Mouse (Mus musculus) cerebellum, postnatal 25 days (tissue): ENCODE data around the gene Rgl2.

Experiments used
- DNase-seq, 2 experiments: peaks; one replicate each; pipeline ENCODE4 v3.0.0; 2021; ENCODE audit warnings: mixed read lengths in 2 of 2

Gene Rgl2

DNA sequence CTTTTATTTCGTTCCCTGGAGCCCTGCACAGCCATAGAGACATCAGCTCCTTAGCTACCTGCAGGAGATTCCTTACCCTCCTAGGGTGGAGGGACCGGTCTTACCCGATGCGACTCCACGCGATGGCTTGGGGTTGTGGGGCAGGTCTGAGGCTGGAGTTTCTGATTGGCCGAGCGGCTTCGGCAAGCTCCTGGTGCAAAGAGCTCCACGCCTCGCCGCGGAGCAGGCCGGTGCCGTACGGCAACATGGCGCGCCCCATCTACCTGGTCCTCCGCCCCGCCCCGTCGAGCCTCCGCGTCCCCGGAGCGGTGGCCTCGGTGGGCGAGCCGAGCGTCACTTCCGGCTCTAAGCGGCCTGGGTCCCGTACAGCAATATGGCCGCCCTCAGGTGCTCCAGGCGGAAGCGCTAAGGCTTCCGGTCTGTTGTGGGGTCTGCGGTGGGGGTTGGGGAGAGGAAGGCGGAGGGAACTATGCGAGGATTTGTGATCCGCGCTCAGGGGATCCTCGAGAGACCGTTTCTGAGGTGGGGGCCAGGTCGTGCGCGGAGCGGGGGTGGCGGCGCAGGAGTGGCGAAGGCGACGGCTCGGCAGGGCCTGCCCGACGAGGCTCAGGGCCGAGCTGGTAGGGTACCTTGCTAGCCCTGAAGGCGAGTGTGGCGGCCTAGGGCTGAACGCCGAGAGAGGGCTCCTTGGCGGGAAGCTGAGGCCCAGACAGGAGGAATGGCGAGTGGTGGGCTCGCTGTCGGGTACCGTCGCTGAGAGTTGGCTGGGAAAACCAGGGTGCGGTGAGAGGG, 20.1 kb upstream of the Rgl2 start, which contains the start of gene Daxx:
Gene Daxx (plus strand): TSS at position 338 of the 792 bp plus-strand sequence.
- peak; percentile 98 to 99 for DNase-seq

DNA sequence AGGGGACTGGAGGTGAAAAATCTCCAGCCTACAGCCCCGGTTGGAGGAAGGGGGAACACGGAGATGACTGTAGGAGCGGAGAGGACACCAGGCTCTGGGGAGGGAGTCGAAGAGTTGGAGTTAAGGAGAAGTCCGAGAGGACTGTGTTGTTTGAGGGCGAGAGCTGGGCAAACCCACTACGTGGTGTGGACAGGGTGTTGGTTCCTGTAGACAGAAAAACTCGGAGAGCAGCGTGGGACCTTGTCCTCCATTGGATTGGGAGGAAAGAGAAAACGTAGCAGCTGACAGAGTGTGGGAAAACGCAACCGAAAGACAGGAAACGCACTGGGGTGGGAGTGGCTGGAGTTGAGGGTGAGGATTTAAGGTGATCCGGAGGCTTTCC, 19.5 kb upstream of the Rgl2 start:
- DNase-seq: no peak

DNA sequence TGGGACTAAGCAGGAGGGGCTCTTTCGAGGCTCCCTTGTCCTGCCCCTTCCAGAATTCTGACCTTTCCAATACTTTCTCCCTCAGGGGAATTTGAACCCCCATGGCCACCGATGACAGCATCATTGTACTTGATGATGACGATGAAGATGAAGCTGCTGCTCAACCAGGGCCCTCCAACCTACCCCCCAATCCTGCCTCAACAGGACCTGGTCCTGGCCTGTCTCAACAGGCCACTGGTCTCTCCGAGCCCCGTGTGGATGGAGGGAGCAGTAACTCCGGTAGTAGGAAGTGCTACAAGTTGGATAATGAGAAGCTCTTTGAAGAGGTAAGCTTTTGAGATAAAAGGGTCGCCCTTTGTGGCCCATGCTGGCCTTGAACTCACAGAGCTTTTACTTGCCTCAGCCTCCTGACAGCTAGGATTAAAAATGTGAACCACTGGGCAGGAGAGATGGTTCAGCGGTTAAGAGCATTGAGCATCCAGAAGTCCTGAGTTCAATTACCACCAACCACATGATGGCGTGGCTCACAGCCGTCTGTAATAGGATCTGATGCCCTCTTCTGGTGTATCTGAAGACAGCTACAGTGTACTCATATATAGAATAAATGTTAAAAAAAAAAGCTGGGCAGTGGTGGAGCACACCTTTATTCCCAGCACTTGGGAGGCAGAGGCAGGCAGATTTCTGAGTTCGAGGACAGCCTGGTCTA, 18.8 kb upstream of the Rgl2 start:
- no peak for DNase-seq

DNA sequence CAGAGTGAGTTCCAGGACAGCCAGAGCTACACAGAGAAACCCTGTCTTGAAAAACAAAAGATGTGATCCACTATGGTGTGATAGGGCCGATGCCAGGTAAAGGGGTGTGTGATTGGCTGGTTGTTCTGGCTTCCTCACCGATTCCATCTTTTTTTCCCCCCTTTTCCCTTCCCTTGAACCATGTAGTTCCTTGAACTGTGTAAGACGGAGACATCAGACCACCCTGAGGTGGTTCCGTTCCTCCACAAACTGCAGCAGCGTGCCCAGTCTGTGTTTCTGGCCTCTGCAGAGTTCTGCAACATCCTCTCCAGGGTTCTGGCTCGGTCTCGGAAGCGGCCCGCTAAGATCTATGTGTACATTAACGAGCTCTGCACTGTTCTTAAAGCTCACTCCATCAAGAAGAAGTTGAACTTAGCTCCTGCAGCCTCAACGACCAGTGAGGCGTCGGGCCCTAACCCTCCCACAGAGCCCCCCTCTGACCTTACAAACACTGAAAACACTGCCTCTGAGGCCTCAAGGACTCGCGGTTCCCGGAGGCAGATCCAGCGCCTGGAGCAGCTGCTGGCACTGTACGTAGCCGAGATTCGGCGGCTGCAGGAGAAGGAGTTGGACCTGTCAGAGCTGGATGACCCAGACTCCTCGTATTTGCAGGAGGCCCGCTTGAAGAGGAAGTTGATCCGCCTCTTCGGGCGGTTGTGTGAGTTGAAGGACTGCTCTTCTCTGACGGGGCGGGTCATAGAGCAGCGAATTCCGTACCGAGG, 18.1 kb upstream of the Rgl2 start:
- DNase-seq: no peak

DNA sequence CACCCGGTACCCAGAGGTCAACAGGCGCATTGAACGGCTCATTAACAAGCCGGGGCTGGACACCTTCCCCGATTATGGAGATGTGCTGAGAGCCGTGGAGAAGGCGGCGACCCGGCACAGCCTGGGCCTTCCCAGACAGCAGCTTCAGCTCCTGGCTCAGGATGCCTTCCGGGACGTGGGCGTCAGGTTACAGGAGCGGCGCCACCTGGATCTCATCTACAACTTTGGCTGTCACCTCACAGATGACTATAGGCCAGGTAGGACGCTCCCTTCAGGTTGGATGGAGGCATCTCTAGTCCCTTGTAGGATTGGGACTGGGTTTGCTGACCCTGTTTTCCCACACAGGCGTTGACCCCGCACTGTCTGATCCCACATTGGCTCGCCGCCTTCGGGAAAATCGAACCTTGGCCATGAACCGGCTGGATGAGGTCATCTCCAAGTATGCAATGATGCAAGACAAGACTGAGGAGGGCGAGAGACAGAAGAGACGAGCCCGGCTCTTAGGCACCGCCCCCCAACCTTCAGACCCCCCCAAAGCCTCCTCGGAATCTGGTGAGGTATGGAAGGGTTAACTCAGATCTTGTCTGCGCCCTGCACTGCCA, 17.4 kb upstream of the Rgl2 start:
- DNase-seq: no peak

DNA sequence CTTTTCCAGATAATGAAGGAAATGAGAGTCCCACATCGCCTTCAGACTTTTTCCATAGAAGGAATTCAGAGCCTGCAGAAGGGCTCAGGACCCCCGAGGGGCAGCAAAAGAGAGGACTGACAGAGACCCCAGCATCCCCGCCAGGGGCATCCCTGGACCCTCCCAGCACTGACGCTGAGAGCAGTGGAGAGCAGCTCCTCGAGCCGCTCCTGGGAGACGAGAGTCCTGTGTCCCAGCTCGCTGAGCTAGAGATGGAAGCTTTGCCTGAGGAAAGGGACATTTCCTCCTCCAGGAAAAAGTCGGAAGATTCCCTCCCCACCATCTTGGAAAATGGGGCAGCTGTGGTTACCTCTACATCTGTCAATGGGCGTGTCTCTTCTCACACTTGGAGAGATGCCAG, 16.1 kb upstream of the Rgl2 start:
- DNase-seq: no peak

DNA sequence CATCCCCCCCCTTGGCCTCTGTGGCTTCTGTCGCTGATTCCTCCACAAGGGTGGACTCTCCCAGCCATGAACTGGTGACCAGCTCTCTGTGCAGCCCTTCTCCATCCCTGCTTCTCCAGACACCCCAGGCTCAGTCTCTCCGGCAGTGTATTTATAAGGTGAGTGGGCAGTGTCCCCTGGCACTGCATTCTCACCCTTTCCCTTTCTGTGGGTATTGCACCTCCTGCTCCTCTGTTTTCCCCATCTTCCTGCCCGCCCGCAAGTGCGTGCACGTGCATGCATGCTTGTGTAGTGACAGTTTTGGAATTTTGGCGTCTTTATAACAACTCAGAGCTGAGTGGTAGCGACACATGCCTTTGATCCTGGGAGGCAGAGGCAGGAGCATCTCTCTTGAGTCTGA, 15.4 kb upstream of the Rgl2 start:
- DNase-seq: no peak

DNA sequence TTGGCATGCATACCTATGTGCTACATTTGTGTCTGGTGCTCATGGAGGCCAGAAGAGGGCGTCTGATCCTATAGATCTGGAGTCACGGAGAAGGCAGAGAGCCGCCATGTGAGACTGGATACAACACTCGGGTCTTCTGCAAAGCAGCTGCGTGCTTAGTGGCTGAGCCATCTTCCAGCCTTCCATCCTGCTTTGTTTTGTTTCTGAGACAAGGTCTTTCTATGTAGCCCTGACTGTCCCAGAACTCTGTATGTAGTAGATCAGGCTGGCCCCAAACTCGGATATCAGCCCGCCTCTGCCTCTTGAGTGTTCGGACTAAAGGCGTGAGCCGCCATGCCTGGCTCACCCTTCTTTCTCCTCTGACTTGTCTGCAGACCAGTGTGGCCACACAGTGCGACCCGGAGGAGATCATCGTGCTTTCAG, 14.4 kb upstream of the Rgl2 start:
- no peak for DNase-seq

DNA sequence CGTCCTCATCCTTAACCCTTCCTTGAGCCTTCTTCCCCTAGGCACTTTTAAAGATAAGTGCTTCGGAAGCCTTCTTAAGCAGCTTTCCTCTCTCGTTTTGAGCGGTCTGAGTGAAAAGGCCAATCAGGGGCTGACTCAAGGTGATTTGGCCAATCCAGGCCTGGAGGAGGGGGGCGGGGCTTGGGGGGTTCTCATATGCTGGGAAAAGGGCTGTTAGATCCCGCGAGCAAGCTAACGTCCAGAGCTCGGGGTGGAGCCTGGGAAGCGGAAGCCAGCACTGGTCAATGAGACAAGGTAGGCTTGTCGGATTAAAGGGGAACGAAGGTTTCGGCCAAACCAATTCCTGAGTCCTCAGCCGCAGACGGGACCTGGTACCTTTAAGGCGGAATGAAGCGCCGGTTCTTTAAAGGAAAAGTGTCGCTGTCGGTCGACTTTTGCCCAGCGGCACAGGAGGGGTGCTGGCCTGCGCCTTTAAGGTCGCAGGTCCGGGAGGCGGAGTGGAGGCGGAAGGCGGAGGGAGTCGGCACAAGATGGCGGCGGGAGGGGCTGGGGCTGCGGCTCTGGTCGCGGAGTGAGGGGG, 13.6 kb upstream of the Rgl2 start, which contains the start of the genes Tapbp and Zbtb22:
Gene Tapbp (plus strand): TSS at position 229 of the 580 bp plus-strand sequence.
Gene Zbtb22 (plus strand): TSS at position 234 of the 580 bp plus-strand sequence.
- peak; percentile 98 for DNase-seq

DNA sequence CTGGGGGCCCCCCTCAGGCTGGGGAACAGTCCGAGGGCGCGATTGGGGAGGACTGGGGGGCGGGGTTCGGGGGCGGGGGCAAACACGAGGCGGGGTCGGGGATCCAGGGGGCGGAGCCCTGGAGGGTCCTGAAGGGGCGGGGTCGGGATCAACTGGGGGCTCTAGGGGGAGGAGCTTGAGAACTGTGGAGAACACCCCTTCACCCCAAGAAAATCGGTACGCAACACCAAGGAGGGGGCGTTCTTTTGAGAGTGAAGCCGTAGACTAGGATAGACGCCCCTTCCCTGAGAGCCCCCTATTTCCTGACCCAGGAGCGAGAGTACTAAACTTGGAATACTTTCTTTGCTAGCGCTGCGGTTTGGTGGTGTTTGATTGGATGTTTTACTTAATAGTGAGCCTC, 13.0 kb upstream of the Rgl2 start:
- DNase-seq: peak in 1 of 2 experiments; percentile 15

DNA sequence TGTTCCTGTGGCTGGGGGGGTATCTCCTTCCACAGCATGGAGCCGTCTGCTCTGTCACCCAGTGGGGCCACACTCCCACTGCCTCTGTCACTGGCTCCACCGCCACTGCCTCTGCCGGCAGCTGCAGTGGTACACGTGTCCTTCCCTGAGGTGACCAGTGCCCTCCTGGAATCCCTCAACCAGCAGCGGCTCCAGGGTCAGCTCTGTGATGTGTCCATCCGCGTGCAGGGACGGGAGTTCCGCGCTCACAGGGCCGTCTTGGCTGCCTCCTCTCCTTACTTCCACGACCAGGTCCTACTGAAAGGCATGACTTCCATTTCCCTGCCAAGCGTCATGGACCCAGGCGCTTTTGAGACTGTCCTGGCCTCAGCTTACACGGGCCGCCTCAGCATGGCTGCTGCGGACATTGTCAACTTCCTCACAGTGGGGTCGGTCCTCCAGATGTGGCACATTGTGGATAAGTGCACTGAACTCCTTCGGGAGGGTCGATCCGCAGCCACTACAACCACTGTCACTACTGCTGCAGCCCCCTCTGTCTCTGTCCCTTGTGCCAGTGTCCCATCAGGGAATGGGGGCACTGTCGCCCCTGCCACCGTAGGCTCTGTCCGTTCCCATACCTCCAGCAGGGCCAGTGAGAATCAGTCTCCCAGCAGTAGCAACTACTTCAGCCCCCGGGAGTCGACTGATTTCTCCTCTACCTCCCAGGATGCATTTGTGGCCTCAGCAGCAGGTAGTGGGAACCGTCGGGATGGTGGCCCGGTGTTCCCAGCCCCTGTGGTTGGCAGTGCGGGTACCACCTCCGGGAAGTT, 12.3 kb upstream of the Rgl2 start:
- DNase-seq: peak in 1 of 2 experiments; percentile 17

DNA sequence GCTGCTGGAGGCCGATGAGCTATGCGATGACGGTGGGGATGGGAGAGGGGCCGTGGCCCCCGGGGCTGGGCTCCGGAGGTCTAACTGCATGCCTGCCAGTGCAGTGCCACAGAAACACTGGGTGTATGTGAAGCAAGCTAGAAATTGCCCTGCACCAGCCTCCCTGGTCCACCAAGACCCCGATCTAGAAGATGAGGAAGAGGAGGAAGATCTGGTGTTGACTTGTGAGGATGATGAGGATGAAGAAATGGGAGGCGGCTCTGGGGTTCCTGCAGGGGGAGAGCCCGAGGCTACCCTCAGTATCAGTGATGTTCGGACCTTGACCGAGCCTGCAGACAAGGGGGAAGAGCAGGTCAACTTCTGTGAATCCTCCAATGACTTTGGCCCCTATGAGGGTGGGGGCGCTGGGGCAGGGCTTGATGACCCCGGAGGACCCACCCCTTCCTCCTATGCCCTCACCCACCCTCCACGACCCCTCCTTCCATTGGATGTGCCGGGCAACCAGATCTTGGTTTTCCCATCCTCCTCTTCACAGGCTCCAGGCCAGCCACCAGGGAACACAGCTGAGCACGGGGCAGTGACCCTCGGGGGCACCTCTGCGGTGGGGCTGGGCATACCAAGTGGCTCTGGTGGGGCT, 11.6 kb upstream of the Rgl2 start:
- no peak for DNase-seq

DNA sequence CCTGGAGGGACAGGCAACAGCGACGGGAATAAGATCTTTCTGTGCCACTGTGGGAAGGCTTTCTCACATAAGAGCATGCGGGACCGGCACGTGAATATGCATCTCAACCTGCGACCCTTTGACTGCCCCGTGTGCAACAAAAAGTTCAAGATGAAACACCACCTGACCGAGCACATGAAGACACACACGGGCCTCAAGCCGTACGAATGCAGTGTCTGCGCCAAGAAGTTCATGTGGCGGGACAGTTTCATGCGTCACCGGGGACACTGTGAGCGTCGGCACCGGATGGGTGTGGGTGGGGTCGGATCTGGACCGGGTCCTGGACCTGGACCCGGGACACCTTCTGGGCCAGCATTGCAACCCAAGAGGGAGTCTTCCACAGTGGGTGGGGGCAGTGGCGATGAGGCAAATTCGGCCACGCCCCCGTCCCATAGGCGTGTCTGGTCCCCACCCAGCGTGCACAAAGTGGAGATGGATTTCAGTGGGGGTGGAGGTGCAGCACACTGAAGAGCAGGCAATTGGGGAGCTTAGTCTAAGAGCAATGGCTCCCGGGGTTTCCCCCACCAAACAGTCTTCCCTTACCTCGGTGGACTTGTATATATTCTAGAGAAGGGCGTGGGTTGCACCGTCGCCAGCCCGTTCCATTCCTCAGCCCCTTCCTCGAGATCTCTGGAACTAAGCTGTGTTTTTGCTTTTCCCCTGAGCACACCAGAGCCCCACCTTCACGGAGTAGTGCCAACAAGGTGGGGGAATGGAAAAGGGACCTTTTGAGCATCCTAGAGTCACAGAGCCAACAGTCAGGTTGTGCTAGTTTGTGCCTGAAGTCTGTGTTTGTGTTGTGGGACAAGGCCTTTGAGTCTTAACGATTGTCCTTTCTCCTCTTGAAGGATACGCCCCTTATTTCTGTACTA, 10.8 kb upstream of the Rgl2 start:
- peak in 1 of 2 experiments; percentile 12 for DNase-seq

DNA sequence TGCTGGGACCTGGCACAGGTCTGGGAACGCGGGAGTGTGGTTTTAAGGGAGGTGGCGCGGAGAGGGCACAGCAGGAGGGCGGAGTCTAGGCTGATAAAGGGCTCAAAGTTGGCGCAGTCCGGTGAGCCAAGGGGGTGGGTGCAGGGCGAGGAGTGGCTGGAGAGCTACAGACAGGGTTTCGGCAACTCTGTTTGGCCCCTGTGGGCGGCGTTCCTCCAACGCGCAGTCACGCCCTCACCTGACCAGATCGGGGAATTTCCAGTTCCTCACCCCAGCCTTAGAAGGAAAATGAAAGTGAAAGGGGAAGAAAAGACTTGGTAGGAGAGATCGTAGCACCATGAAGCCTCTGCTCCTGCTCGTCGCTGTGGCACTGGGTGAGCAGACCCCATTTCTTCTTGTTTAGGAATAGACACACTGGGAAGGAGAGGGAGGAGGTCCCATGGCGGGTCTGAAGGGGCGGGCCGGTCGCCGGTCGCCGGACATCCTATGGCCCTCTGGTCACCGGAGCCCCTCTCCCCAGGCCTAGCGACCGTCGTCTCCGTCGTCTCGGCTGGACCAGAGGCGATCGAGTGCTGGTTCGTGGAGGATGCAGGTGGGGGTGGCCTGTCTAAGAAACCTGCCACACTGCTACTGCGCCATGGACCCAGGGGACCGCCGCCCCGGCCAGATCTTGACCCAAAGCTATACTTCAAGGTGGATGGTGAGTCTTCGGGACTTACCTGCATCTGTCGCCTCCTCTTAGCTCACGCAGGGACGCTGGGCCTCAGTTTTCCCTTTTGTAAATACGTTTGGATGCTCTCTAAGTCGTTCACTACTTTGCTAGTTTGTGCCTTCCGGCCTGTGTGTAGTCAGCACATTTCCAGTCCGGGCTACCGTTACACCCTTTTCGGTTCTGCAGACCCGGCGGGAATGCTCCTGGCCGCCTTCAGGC, 9.7 kb upstream of the Rgl2 start:
- peak; percentile 59 to 76 for DNase-seq

DNA sequence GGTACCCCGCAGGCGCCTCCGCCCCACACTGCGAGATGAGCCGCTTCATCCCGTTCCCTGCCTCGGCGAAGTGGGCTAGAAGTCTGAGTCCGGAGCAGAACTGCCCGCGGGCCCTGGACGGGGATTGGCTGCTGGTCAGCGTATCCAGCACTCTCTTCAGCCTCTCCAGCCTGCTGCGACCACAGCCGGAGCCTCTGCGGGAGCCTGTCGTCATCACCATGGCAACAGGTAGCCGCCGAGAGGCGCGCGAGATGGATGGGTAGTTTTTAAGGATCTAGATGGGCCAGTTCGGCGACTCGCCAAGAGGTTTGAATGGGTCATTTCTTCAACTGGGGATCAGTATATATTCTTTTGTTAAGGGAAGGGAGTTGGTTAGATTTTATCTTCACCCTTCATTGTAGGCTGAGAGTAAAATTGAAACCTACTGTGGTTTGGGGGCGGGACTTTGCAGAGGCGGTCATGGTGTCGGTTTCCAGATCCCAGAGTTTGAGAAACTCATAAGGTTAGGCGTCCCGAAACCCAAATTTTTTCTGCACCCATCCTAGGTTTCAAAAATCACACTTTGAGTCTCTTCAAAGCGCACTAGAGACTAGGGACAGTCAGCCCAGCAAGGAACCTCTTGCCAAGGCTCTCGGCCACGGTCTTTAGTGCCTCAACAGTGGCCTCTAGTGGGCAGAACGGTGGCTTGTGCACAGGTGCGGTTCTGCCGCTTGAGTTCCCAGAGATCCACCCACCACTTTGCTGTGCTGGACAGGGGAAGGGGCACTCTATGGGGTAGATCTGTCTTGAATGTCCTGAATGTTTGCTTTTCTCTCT, 8.9 kb upstream of the Rgl2 start:
- DNase-seq: peak; percentile 90 to 95

DNA sequence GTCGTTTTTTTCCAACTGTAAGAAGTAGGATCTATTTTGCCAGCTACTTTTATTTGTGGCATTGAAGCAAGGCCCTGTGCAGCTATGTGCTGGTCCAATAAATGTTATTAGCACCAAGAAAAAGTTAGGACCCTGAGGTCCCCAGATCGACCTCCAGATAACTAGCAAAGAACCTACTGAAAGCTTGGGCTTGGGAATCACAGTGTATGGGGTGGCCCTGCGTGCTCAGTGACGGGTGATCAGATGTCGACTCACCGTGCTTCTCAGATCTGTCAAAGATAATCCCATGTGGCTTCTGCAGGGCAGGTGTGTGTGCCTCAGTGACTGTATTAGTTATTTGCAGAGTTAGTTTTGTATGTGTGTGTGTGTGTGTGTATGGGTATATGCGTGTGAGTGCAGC, 8.0 kb upstream of the Rgl2 start:
- no peak for DNase-seq

DNA sequence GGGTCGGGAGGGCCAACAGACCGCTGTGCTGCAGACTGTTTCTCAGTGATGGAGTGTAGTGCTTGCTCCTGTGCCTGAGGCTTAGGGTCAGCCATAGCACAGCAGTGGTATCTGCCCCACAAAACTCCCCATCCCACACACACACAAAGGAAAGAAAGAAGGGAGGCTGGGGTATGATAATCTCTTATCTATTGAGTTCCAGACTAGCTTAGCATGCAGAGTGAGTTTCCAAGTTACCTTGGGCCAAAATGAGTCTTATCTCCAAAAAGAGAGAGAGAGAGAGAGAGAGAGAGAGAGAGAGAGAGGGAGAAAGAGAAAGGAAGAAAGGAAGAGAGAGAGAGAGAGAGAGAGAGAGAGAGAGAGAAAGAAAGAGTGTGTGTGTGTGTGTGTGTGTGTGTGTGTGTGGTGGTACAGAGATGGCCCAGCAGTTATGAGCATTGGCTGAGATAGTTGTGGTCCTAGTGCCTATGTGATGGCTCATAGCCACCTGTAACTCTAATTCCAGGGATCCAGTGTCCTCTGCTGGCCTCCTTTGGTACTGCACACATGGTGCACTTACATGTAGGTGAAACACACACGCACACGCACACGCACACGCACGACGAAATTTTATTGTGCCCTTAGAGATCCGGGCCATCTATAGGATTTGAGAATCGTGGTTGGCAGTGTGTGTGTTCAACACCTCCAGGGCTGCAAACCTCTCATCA, 4.6 kb upstream of the Rgl2 start:
- peak; percentile 44 to 66 for DNase-seq
